Mouse (Mus musculus) forebrain, postnatal 0 days (tissue): ENCODE measurements at regions not wholly inside any gene's neighbourhood (a gene's known extent, or its start where the extent isn't known, plus 50 kb on each side); places are given as distances from the start of the nearest gene placed in this dataset.
A peak's percentile ranks its signal among the peaks of the same experiment; 100 is the strongest.

Experiments
- ATAC-seq: fragments of 200-750 bp; cut with Nextera tagmentation; 2 replicates; pipeline ENCODE4 v1.8.0; 2017; ENCODE audit warnings: mild to moderate bottlenecking, moderate library complexity
- DNase-seq: peaks from one replicate; pipeline ENCODE4 v3.0.0-alpha.2; 2015
- H3K27ac ChIP-seq: fragments of 300-500 bp; sonication (generic); 2 replicates; pipeline ENCODE4 v1.5.1; 2014; ENCODE audit warnings: low read depth, mild to moderate bottlenecking, antibody characterized with exemption, low read length, moderate library complexity, mixed read lengths
- H3K27me3 ChIP-seq: fragments of 300-500 bp; sonication (generic); 2 replicates; pipeline ENCODE4 v1.6.1; 2014; ENCODE audit warnings: mild to moderate bottlenecking, low read length, mixed read lengths; ENCODE audit not compliant: insufficient read depth
- H3K36me3 ChIP-seq: fragments of 300-500 bp; sonication (generic); 2 replicates; pipeline ENCODE4 v1.6.1; 2014; ENCODE audit warnings: mild to moderate bottlenecking, moderate library complexity; ENCODE audit not compliant: insufficient read depth
- H3K4me1 ChIP-seq: fragments of 300-500 bp; sonication (generic); 2 replicates; pipeline ENCODE4 v1.6.1; 2014; ENCODE audit warnings: antibody characterized with exemption; ENCODE audit not compliant: insufficient read depth
- H3K4me2 ChIP-seq: fragments of 300-500 bp; sonication (generic); 2 replicates; pipeline ENCODE4 v1.6.1; 2014; ENCODE audit warnings: low read depth, mild to moderate bottlenecking, moderate library complexity
- H3K4me3 ChIP-seq: fragments of 300-500 bp; sonication (generic); 2 replicates; pipeline ENCODE4 v1.5.1; 2014; ENCODE audit warnings: low read depth, low read length, mixed read lengths
- H3K9ac ChIP-seq: fragments of 300-500 bp; sonication (generic); 2 replicates; pipeline ENCODE4 v1.6.1; 2014; ENCODE audit warnings: mild to moderate bottlenecking
- H3K9me3 ChIP-seq: fragments of 300-500 bp; sonication (generic); 2 replicates; pipeline ENCODE4 v1.6.1; 2016; ENCODE audit warnings: low read length
- CTCF ChIP-seq: sonication (generic); IDR thresholded peaks from 2 replicates; pipeline ENCODE4 v1.5.1; 2016; ENCODE audit warnings: antibody characterized with exemption, control low read depth, low read depth
- WGBS: fragments of 180-500 bp; shearing (Covaris S2); extraction: QIAGEN DNeasy Blood & Tissue Kit; methylation state at CpG from one replicate; pipeline ENCODE4 v1.1.7; 2014; 5-methylcytosine and 5-hydroxymethylcytosine counted together

- ATAC-seq (no peak), DNase-seq (no peak)
- peaks cover 7% of the 10 kb centered on the region; the same call in 1 of the 2 replicates for H3K4me1 ChIP-seq
- no peak overlapping the region for H3K4me3 ChIP-seq
- H3K9ac ChIP-seq: no peak overlapping the region
- no peaks in the 10 kb centered on the region for H3K9me3 ChIP-seq
- no peak overlapping the region for H3K27ac ChIP-seq
- H3K36me3 ChIP-seq: no peaks in the 10 kb centered on the region
- H3K27me3 ChIP-seq: no peaks in the 10 kb centered on the region
- TF ChIP-seq CTCF: no peak
- H3K4me2 ChIP-seq: no peak overlapping the region
- 80% methylated on average over 10 of the region's 10 CpGs for WGBS
Observed at GRCm38 (mm10) chr9:46473681-46474080, 153.9 kb upstream of the 4931429L15Rik start.

GRCm38 (mm10) chr9:46469521-46469920, 149.7 kb upstream of the 4931429L15Rik start:
- WGBS: 71% methylated on average over 7 of the region's 7 CpGs
- DNase-seq (no peak), ATAC-seq (no peak)
- Histone ChIP-seq H3K4me3 (no peak overlapping the region), H3K9me3 (no peaks in the 10 kb centered on the region), H3K36me3 (no peaks in the 10 kb centered on the region), H3K9ac (no peak overlapping the region), H3K27me3 (no peaks in the 10 kb centered on the region), H3K4me1 (peaks cover 7% of the 10 kb centered on the region; the same call in 1 of the 2 replicates), H3K27ac (no peak overlapping the region), H3K4me2 (no peak overlapping the region)
- no peak for TF ChIP-seq CTCF

- no peak for TF ChIP-seq CTCF
- H3K4me1 ChIP-seq: peaks cover 7% of the 10 kb centered on the region; the same call in 1 of the 2 replicates
- H3K36me3 ChIP-seq: no peaks in the 10 kb centered on the region
- no peak overlapping the region for H3K4me3 ChIP-seq
- H3K9ac ChIP-seq: no peak overlapping the region
- 17% methylated on average over 2 of the region's 2 CpGs for WGBS
- H3K4me2 ChIP-seq: no peak overlapping the region
- H3K9me3 ChIP-seq: no peaks in the 10 kb centered on the region
- ATAC-seq: no peak
- no peak for DNase-seq
- H3K27ac ChIP-seq: no peak overlapping the region
- no peaks in the 10 kb centered on the region for H3K27me3 ChIP-seq
Observed at GRCm38 (mm10) chr9:46468306-46468705, 148.5 kb upstream of the 4931429L15Rik start.

GRCm38 (mm10) chr9:46467671-46468070, 147.9 kb upstream of the 4931429L15Rik start:
- no peak for DNase-seq
- Histone ChIP-seq H3K4me3 (no peak overlapping the region), H3K36me3 (no peaks in the 10 kb centered on the region), H3K27ac (no peak overlapping the region), H3K9me3 (no peaks in the 10 kb centered on the region), H3K4me2 (no peak overlapping the region), H3K9ac (no peak overlapping the region), H3K4me1 (peaks cover 7% of the 10 kb centered on the region; the same call in 1 of the 2 replicates), H3K27me3 (no peaks in the 10 kb centered on the region)
- ATAC-seq: no peak
- no peak for TF ChIP-seq CTCF
- 13% methylated on average over 3 of the region's 3 CpGs for WGBS

- Histone ChIP-seq H3K9ac (no peak overlapping the region), H3K27me3 (no peaks in the 10 kb centered on the region), H3K4me1 (no peaks in the 10 kb centered on the region), H3K9me3 (no peaks in the 10 kb centered on the region), H3K27ac (no peak overlapping the region), H3K4me3 (no peak overlapping the region), H3K4me2 (no peak overlapping the region), H3K36me3 (no peaks in the 10 kb centered on the region)
- WGBS: 91% methylated on average over 5 of the region's 5 CpGs
- ATAC-seq: no peak
- no peak for TF ChIP-seq CTCF
- no peak for DNase-seq
Observed at GRCm38 (mm10) chr9:46462681-46463080, 142.9 kb upstream of the 4931429L15Rik start.

- no peak for ATAC-seq
- DNase-seq: no peak
- Histone ChIP-seq H3K27me3 (no peaks in the 10 kb centered on the region), H3K27ac (no peak overlapping the region), H3K36me3 (no peaks in the 10 kb centered on the region), H3K4me2 (no peak overlapping the region), H3K4me1 (no peaks in the 10 kb centered on the region), H3K9me3 (no peaks in the 10 kb centered on the region), H3K9ac (no peak overlapping the region), H3K4me3 (no peak overlapping the region)
- no peak for TF ChIP-seq CTCF
- 45% methylated on average over 6 of the region's 6 CpGs for WGBS
Observed at GRCm38 (mm10) chr9:46457945-46458344, 138.2 kb upstream of the 4931429L15Rik start.

GRCm38 (mm10) chr9:46454807-46455610, 135.2 kb upstream of the 4931429L15Rik start:
- no peak overlapping the region for H3K27ac ChIP-seq
- H3K36me3 ChIP-seq: no peaks in the 10 kb centered on the region
- no peaks in the 10 kb centered on the region for H3K27me3 ChIP-seq
- ATAC-seq (peak; percentile 25; the same call in 1 of the 2 replicates), DNase-seq (no peak)
- WGBS: 59% methylated on average over 7 of the region's 7 CpGs
- no peaks in the 10 kb centered on the region for H3K4me1 ChIP-seq
- no peaks in the 10 kb centered on the region for H3K9me3 ChIP-seq
- no peak for TF ChIP-seq CTCF
- no peak overlapping the region for H3K4me2 ChIP-seq
- no peak overlapping the region for H3K9ac ChIP-seq
- H3K4me3 ChIP-seq: no peak overlapping the region
